Mouse (Mus musculus) embryo, embryonic 10 days (tissue): Measurements from ENCODE around the gene Zfp575.
A peak's percentile ranks its signal among the peaks of the same experiment; 100 is the strongest.

Experiments
- DNase-seq: peaks from one replicate; pipeline ENCODE4 v3.0.0-alpha.2; 2015; ENCODE audit warnings: low spot score

Zfp575 gene

DNA sequence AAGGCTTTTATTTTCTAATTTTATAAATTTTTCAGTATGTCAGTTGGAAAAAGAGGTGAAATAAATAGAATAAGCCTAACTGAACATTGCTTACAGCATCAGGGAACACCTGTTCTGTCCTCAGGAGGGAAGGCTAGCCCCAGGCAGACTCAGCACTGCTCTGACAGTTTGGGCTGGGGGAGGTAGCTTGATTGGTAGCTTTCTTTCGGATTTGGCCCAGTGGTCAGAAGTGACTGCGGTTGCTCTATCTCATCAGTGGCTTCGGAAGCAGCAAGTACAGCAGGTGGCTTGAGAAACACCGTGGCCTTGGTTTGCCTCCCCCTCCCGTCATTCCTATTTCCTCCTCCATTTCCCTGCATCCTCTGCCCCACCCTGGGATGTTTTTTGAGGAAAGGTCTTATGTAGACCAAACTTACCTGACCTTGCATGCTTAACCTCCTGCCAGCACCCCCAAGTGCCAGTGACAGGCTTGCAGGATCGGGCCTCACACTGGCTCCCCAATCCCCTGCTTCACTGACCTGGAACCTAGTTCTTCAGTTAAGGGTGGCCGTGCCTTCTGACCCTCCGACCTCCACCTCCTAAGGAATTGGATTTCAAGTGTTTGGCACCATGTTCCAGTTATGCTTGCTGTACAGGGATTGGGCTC, 24.1 kb downstream of the Zfp575 start:
- no peak for DNase-seq

GRCm38 (mm10) chr7:24561450-24561849, 26.0 kb downstream of the Zfp575 start:
- DNase-seq, result no peak

GRCm38 (mm10) chr7:24555786-24556185, 31.7 kb downstream of the Zfp575 start:
- no peak for DNase-seq

- no peak for DNase-seq
These were observed 35.3 kb downstream of the Zfp575 start for GRCm38 (mm10) chr7:24551985-24552759.

- no peak for DNase-seq
These were observed 39.9 kb downstream of the Zfp575 start for GRCm38 (mm10) chr7:24547534-24548036.

DNA sequence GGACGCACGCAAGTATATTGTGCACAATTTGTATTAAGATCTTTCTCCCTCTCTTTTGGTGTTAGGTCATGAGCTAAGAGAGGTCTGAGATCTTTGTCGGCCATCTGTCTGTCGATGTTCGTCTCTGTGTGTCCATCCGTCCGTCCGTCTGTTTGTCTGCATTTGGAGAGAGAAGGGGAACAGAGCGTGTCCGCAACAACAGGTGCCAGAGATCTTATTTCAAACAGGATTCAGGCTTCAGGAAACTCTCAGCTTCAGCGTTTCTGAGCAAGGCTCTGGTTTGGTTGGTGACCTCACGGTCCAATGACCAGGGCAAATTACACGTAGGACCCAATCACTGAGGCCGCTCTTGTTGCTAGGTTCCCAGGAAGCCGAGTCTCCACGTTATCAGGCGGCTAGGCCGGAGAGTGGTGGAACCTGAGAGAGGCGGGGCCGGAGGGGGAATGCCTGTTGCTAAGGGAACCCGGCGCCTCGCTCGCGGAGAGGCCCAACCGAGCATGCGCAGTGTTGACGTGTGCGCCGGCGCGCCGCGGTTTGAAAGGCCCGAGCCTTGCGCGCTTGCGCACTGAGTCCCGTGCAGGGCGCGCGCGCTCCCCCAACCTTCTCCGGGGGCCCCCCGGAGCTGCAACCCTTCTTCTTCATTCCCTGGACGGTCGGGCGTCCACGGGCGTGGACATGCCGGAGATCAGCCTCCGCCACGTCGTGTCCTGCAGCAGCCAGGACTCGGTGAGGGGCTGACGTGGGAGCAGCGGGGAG, 40.6 kb downstream of the Zfp575 start:
- peak; percentile 100 for DNase-seq

GRCm38 (mm10) chr7:24546068-24546614, 41.3 kb downstream of the Zfp575 start, which contains the start of the genes Pinlyp and Xrcc1:
Pinlyp (minus strand) TSS chr7:24546118.
Xrcc1 (plus strand) TSS chr7:24546289.
- DNase-seq, result no peak

- DNase-seq, result no peak
These were observed 42.9 kb downstream of the Zfp575 start for GRCm38 (mm10) chr7:24544506-24544905.

DNA sequence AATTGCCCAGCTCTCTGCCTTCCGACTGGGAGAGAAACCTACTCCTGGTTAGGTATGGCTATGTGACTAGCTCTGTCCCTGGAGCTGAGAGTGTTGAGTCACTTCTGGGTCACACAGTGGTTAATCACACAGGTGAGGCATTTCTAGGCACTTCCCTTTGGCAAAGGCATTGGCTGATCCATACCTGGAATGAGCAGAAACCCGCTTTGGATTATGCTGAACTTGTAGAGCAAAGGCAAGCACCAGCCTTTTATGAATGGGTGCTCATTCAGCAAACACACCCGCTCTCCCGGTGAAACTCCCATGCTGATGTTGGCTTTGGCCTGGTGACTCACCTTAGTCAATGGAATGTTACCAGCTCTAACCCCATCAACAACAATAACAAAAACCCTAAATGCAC, 47.8 kb downstream of the Zfp575 start:
- no peak for DNase-seq

DNA sequence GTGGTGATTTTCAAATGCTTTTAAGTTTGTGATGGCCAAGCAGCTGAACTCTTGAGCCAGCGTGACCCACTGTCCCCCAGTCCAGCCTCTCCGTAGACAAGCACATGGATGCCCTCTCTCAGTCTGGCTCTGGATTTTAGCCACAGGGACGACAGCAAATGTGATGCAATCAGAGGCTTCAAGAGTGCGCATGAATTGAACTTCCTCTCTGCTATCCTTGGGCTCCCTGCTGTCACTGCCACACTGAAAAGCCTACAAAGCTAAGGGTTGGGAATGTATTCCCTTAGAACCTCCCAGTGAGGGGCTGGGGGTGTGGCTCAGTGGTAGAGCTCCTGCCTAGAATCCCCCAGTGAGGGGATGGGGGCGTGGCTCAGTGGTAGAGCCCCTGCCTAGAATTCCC, 48.7 kb downstream of the Zfp575 start:
- DNase-seq, result no peak

DNA sequence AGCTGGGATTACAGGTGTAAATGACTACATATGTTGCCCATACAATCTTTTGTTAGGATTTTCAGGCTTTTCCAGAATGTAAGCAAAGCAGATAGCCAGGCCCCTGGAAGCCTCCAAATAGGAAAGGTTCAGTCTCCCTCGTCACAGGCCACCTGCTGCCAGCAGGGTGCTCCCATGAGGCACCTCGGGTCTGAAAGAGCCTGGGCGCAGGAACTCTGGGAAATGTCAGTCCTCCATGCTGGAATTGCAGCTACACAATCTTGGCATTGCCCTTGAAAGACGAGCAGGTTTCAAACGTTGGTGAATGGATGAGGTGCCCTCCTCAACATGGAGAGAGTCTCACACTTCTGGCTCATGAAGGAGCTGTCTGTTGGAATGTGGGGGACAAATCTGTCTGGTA, 49.3 kb downstream of the Zfp575 start:
- no peak for DNase-seq

GRCm38 (mm10) chr7:24537591-24537990, 49.9 kb downstream of the Zfp575 start:
- no peak for DNase-seq

- DNase-seq, result no peak
These were observed 50.4 kb downstream of the Zfp575 start for GRCm38 (mm10) chr7:24537081-24537480.

DNA sequence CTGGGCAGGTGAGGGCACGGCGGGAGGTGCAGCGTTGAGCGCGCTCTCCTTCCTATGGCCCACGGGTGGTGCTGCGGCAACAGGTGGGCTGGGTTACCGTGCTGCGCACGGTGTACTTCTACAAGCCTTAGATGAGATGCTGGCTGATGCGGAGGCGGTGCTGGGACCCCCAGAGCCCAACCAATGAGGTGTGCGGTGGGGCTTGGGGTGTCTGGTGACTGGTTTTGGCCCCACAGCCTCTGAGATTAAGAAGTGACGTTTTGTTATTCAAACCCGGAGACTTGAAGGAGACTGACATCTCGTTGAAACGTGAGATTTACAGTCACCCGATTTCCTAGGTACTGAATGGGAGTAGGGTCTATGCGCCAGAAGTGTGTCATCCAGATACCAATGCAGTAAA, 53.1 kb downstream of the Zfp575 start:
- DNase-seq, result no peak
